Mouse (Mus musculus) ovary, adult 18-20 months (tissue): ENCODE measurements around the gene Nav3.

Experiments used
- DNase-seq: peaks from one replicate; pipeline ENCODE4 v3.0.0; 2022; ENCODE audit warnings: low spot score, mixed read lengths

The Nav3 gene

DNA sequence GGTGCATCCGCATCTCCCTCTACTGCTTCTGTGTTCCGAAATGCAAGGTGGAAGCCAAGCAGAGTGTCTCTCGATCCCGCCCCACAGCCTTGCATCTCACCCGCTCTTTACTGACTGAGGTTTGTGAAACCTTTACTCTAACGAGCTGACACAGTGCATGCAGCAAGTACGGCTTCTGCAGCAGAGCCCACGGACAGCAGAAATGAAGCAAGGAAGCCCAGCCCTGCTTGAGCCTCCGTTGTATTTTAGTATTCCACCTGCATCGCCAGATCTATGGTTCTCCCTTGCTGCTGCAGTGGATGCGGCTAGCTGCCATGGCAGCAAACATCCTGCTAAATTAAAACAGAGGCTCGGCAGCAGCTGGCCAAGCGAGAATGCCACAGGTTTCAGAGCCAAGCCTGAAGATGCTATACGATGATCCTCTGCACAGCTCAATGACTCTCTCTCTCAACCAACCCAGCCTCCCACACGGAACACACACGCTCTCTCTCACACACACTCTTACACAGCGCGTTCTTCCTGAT is 623.2 kb downstream of the Nav3 start:
- DNase-seq: no peak

GRCm38 (mm10) chr10:109806782-109807493 is 649.1 kb downstream of the Nav3 start:
- DNase-seq: no peak

- DNase-seq: no peak
Measured at GRCm38 (mm10) chr10:109803441-109803840, 652.6 kb downstream of the Nav3 start.

DNA sequence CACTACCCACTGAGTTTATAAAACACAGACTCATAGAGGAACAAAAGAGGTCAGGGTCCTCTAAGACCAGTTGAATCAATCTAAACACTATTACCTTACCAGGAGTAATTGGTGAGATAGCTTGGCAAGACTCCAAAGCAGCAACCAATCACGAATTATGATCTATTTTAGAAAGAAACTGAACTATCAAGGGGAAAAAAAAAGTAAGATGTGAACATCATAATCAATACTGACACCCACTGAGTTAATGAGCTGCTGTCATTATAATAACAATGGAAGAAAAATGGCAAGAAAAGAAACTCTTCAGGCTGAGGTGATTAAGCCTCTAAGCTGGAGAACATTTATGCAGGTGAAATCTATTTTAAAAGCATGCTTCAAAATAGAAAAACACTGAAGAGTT is 653.8 kb downstream of the Nav3 start:
- DNase-seq: no peak

DNA sequence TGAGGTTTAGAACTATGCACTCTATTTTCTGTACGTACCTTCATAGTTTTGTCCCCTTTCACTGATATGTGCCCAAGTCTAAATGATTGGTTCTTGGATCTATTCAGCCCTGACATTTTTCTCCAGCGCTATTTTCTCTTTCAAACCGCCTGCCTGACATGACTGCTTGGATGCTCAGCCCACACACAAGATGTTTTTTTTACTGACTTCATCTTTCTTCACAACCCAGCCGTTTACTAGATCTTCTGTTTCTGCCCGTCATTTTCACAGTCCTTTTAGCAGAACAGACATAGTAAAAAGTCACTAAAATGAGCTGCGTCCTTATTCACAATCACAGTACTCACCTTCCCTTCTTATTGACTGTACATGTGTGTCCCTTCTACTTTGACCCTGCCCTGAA is 656.8 kb downstream of the Nav3 start:
- no peak for DNase-seq

DNA sequence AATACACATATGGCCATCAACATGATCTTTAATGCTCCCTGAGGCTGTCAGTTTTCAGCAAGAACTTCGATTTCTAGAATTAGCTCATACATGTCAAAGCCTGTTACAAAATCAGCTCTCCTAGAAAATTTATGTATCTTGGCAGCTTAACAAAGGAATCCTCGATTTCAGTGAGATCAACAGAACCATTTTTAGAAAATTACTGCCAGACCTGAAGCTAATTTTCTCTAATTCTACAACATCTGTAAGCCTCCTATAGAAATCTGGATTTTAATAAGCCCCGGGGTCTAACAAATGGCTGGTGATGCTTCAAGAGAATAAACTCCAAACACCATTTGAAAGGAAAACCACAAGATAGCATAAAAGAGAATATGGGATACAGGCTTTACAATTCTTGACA is 659.0 kb downstream of the Nav3 start:
- DNase-seq: no peak

GRCm38 (mm10) chr10:109793491-109793890 is 662.5 kb downstream of the Nav3 start:
- DNase-seq: no peak

- no peak for DNase-seq
Measured at GRCm38 (mm10) chr10:109788728-109789127, 667.3 kb downstream of the Nav3 start.

DNA sequence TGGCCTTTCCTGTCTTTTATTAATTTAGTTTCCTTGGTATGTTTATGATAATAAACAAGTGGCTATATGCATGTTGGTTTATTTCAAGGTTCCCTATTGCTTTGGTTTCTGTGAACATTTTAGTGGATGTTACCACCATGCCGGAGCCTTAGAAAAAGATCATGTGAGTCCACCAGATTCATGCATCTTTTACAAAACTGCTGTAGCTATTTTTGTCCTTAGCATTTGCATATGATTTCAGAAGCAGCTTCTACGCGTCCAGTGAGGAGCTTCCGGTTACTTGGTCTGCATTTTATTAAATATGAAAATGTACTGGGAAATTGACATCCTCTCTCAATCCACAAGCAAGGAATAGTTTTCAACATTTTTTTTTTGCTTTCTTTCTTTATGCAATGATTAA is 676.9 kb downstream of the Nav3 start:
- DNase-seq: no peak

DNA sequence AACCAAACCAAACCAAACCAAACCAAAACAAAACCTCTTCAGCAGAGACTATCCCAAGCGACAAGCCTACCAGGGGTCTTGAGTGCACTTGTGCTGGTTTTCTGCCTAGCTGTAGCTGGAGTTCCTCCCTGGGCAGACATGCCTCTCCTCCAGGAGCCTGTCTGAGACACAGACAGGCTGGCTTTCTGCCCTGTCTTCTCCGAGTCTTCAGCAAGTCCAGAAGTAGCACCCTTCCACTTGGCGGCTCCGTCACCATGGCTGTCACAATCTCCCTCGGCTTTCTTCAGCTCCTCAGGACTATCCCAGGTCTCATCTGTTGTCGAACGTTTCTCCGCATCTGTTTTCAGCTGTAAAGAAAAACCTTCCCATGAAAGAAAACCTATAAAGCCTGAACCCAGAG is 686.9 kb downstream of the Nav3 start:
- no peak for DNase-seq

- DNase-seq: no peak
Measured at GRCm38 (mm10) chr10:109765650-109766049, 690.4 kb downstream of the Nav3 start.

DNA sequence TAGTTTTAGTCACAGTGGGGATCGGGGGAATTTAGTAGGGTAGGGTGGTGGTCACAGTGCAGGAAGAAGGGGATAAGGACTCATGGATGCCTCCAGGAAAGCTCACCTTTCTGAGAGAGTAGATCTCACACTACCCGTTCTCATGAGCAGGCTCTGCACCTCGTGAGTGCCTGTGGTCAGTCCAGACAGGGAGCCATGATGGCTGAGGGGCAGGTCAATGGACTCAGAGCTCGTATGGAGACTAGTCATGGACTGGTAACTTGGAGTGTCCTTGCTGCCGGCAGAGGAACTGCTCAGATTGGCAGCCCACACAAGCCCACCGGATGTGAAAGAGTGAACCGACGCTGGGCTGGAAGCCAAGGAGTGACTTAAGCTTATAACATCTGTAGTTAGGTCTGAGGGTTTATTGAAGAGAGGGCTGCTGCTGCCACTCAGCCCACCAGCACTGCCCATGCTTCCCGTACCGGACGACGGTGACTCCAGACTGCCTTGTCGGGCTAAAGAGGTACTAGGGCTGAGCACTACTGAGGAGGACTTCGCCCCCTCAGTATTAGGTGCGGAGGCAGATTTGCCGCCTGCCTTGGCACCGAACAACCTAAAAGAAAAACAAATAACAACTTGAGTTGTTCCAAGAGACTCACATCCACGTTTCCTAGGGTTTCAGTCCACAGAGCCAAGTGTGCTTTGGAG is 691.4 kb downstream of the Nav3 start:
- DNase-seq: no peak

- DNase-seq: no peak
Measured at GRCm38 (mm10) chr10:109758921-109759600, 696.9 kb downstream of the Nav3 start.

GRCm38 (mm10) chr10:109746901-109747300 is 709.1 kb downstream of the Nav3 start:
- no peak for DNase-seq

GRCm38 (mm10) chr10:109741664-109742063 is 714.3 kb downstream of the Nav3 start:
- DNase-seq: no peak

DNA sequence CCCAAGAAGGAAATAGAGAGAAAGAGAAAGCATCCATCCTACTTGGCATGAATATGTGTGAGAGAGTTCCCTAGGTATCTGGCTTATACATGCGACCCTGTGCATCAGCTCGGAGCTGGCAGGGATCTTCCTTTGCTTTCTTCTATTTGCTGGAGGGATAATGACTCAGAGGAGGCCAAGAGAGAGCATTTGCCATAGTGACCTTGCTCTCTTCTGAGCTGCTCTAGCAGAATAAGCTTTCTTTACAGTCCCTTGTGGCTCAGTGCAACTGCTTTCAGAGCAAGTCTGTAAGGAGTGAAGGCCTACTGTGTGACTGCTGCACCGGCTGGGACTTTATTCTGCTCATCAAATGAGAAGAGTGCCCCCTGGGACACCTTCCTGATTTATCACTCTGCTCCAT is 715.7 kb downstream of the Nav3 start:
- DNase-seq: no peak

DNA sequence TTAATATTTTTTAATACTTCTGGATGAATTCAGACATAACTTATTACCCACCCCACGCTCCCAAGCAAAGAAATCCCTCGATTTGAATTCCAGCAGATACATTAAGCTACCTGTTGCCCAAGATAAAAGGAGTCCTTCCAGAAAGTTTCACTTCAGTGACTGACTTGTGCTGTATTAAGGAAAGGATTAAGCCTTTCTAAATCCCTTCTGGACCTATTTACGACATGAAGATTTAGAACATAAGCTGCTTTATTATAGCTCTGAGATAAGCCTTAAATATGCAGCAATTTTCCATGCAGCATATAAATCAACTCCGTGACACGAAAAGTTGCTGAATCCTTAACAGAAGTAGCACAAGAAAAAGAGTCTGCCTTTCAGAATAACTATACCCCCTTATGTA is 732.4 kb downstream of the Nav3 start:
- DNase-seq: no peak

GRCm38 (mm10) chr10:109718808-109719207 is 737.2 kb downstream of the Nav3 start:
- no peak for DNase-seq

GRCm38 (mm10) chr10:109718390-109718789 is 737.6 kb downstream of the Nav3 start:
- DNase-seq: no peak

- no peak for DNase-seq
Measured at GRCm38 (mm10) chr10:109713001-109713400, 743.0 kb downstream of the Nav3 start.

- no peak for DNase-seq
Measured at GRCm38 (mm10) chr10:109699771-109700335, 756.2 kb downstream of the Nav3 start.

DNA sequence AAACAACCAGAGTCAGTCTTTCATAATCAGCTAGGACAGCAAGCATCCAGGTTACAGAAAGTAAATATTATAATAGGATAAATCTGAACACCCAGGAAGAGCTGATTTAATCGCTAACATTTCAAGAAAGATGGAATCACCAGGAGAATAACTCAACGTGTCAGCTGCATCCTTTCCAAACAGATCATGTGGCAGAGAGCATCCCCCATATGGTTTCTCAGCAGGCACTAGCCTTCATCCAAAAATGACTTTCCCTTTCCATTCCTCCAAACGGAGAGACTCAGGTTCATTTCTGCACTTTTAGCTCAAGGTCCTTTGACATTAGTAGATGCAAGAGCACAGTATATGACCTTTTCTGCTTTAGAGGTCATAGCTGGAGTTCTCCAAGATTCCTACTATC is 765.4 kb downstream of the Nav3 start:
- no peak for DNase-seq
